Mouse (Mus musculus) forebrain, embryonic 13.5 days (tissue): ENCODE measurements around the gene Gmppb. TPM values are rescaled to one million over a fixed set of nuclear protein-coding genes. Genes with fewer than 3 reads are reported as not detected.

Experiments used
- ATAC-seq: fragments of 200-750 bp; cut with Nextera tagmentation; 2 replicates; pipeline ENCODE4 v1.8.0; 2017
- H3K27ac ChIP-seq: fragments of 300-500 bp; sonication (generic); 2 replicates; pipeline ENCODE4 v1.5.1; 2015; ENCODE audit warnings: inconsistent platforms, mild to moderate bottlenecking, moderate library complexity
- H3K27me3 ChIP-seq: fragments of 300-500 bp; sonication (generic); 2 replicates; pipeline ENCODE4 v1.6.1; 2015; ENCODE audit warnings: mild to moderate bottlenecking, inconsistent platforms
- H3K36me3 ChIP-seq: fragments of 300-500 bp; sonication (generic); 2 replicates; pipeline ENCODE4 v1.6.1; 2015; ENCODE audit warnings: mild to moderate bottlenecking, inconsistent platforms; ENCODE audit not compliant: poor library complexity, severe bottlenecking
- H3K4me1 ChIP-seq: fragments of 300-500 bp; sonication (generic); 2 replicates; pipeline ENCODE4 v1.6.1; 2015; ENCODE audit warnings: inconsistent platforms
- H3K4me2 ChIP-seq: fragments of 300-500 bp; sonication (generic); 2 replicates; pipeline ENCODE4 v1.6.1; 2015; ENCODE audit warnings: inconsistent platforms, mild to moderate bottlenecking, moderate library complexity
- H3K4me3 ChIP-seq: fragments of 300-500 bp; sonication (generic); 2 replicates; pipeline ENCODE4 v1.5.1; 2015; ENCODE audit warnings: mild to moderate bottlenecking, inconsistent platforms
- H3K9ac ChIP-seq: fragments of 300-500 bp; sonication (generic); 2 replicates; pipeline ENCODE4 v1.6.1; 2015; ENCODE audit warnings: mild to moderate bottlenecking, inconsistent platforms
- H3K9me3 ChIP-seq: fragments of 300-500 bp; sonication (generic); replicated peaks from 2 replicates; pipeline ENCODE4 v1.6.1; 2016; ENCODE audit warnings: inconsistent platforms
- WGBS: fragments of 180-500 bp; shearing (Covaris S2); methylation state at CpG from one replicate; pipeline ENCODE4 v1.1.7; 2015; 5-methylcytosine and 5-hydroxymethylcytosine counted together
- polyA plus RNA-seq: library from polyadenylated mRNA; unstranded; fragments of >200 nt; fragmentation: Nextera tagmentation; extraction: Ambion mirVana; gene quantifications from 2 replicates; pipeline ENCODE4 v1.2.1, GENCODE M21; 2015

Gmppb gene
- polyA plus RNA-seq, 1 experiment from 2014 or later, result 20.8 TPM

GRCm38 (mm10) chr9:108067199-108067598, 18.2 kb downstream of the Gmppb start:
- Histone ChIP-seq H3K9me3 (no peaks in the 10 kb centered on the region), H3K4me2 (no peak overlapping the region), H3K27ac (no peak overlapping the region), H3K36me3 (peaks cover 58% of the 10 kb centered on the region), H3K27me3 (no peaks in the 10 kb centered on the region), H3K9ac (no peak overlapping the region), H3K4me1 (no peaks in the 10 kb centered on the region), H3K4me3 (no peak overlapping the region)
- ATAC-seq, result no peak
- WGBS, result 84% methylated on average over 7 of the region's 7 CpGs

GRCm38 (mm10) chr9:108067900-108068299, 18.9 kb downstream of the Gmppb start:
- no peaks in the 10 kb centered on the region for H3K9me3 ChIP-seq
- H3K4me3 ChIP-seq, result no peak overlapping the region
- WGBS, result 20% methylated on average over 8 of the region's 8 CpGs
- no peak overlapping the region for H3K9ac ChIP-seq
- no peak overlapping the region for H3K4me2 ChIP-seq
- no peaks in the 10 kb centered on the region for H3K27me3 ChIP-seq
- no peaks in the 10 kb centered on the region for H3K4me1 ChIP-seq
- no peak overlapping the region for H3K27ac ChIP-seq
- ATAC-seq, result peak; percentile 17; the same call in 1 of the 2 replicates
- peaks cover 55% of the 10 kb centered on the region for H3K36me3 ChIP-seq

- 85% methylated on average over 9 of the region's 9 CpGs for WGBS
- no peak for ATAC-seq
- Histone ChIP-seq H3K9ac (no peak overlapping the region), H3K4me3 (no peak overlapping the region), H3K27me3 (no peaks in the 10 kb centered on the region), H3K4me1 (no peaks in the 10 kb centered on the region), H3K4me2 (no peak overlapping the region), H3K36me3 (peaks cover 49% of the 10 kb centered on the region), H3K27ac (no peak overlapping the region), H3K9me3 (no peaks in the 10 kb centered on the region)
These were observed 20.0 kb downstream of the Gmppb start for GRCm38 (mm10) chr9:108069007-108069406.

DNA sequence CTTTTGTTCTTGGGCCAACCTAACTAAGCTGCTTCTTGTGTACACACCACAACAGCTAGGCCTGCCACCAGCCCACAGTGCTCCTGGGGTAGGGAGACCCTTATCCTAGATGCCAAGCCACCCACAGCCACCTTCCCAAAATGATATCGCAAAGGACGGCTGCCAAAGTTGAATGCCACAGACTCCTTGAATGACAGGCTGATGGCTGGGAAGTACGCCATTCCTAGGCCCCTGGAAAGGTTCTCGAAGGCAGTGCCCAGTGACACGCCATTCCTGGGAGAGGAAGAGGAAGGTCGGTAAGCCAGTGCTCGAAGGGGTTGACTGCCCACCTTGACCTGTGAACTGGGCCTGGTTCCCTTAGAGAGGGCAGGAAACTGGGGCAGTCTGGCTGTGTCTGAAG, 20.5 kb downstream of the Gmppb start:
- H3K27ac ChIP-seq, result no peak overlapping the region
- no peak overlapping the region for H3K9ac ChIP-seq
- ATAC-seq, result no peak
- H3K36me3 ChIP-seq, result peaks cover 44% of the 10 kb centered on the region
- no peaks in the 10 kb centered on the region for H3K27me3 ChIP-seq
- H3K4me1 ChIP-seq, result no peaks in the 10 kb centered on the region
- 90% methylated on average over 7 of the region's 7 CpGs for WGBS
- no peak overlapping the region for H3K4me3 ChIP-seq
- no peak overlapping the region for H3K4me2 ChIP-seq
- H3K9me3 ChIP-seq, result no peaks in the 10 kb centered on the region

DNA sequence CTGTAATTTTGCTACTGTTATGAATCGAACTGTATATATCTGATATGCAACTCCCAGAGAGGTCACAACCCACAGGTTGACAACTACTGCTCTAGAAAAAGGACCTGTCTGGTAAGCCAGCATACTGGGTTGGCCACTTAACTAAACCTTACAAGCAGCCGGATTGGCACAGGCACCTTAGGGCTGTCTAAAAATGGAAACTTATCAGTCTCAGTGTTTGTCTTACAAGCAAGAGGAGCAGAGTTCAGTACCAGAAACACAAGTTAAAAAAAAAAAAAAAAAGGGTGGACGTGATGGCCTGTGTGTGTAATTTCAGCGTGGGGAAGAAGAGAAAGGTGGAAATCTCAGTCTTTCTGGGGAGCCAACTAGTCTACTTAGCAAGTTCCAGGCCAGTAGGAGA, 22.8 kb downstream of the Gmppb start:
- H3K4me3 ChIP-seq, result no peak overlapping the region
- no peak overlapping the region for H3K4me2 ChIP-seq
- no peak overlapping the region for H3K9ac ChIP-seq
- ATAC-seq, result no peak
- no peak overlapping the region for H3K27ac ChIP-seq
- no peaks in the 10 kb centered on the region for H3K4me1 ChIP-seq
- peaks cover 44% of the 10 kb centered on the region for H3K36me3 ChIP-seq
- no peaks in the 10 kb centered on the region for H3K9me3 ChIP-seq
- no peaks in the 10 kb centered on the region for H3K27me3 ChIP-seq
- 90% methylated on average over 4 of the region's 4 CpGs for WGBS

DNA sequence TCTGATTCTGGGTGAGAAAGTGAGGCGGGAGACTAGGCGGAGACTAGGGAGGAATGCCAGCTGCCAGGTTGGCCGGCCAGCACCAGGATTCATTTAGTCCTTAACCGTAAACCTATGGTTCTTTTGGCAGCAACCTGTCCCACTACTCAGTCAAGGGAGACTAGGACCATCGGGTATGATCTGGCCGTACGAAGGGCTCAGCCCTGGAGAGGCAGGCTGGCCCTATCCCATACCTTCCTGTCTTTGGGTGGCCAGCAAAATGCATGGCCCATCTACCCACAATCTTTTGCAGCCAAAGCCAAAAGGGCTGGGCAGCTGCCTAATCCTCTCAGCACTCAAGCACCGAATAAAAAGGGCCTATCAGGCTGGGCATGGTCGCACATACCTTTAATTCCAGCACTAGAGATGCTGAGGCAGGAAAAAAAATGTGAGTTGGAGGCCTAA, 23.5 kb downstream of the Gmppb start:
- Histone ChIP-seq H3K4me1 (no peaks in the 10 kb centered on the region), H3K9ac (0 out of 2 replicates have a peak overlapping the region, but pooled peaks have one; percentile 18), H3K4me3 (no peak overlapping the region), H3K36me3 (peaks cover 39% of the 10 kb centered on the region), H3K9me3 (no peaks in the 10 kb centered on the region), H3K27ac (no peak overlapping the region), H3K27me3 (no peaks in the 10 kb centered on the region), H3K4me2 (no peak overlapping the region)
- 53% methylated on average over 9 of the region's 9 CpGs for WGBS
- ATAC-seq, result no peak

- H3K27ac ChIP-seq, result no peak overlapping the region; the same call in 1 of the 2 replicates
- no peak for ATAC-seq
- H3K4me1 ChIP-seq, result peaks cover 7% of the 10 kb centered on the region
- no peaks in the 10 kb centered on the region for H3K27me3 ChIP-seq
- H3K36me3 ChIP-seq, result peaks cover 39% of the 10 kb centered on the region
- no peak overlapping the region for H3K4me3 ChIP-seq
- H3K9ac ChIP-seq, result 0 out of 2 replicates have a peak overlapping the region, but pooled peaks have one; percentile 23
- no peaks in the 10 kb centered on the region for H3K9me3 ChIP-seq
- WGBS, result 60% methylated on average over 7 of the region's 7 CpGs
- no peak overlapping the region for H3K4me2 ChIP-seq
These were observed 24.3 kb downstream of the Gmppb start for GRCm38 (mm10) chr9:108073141-108073930.

DNA sequence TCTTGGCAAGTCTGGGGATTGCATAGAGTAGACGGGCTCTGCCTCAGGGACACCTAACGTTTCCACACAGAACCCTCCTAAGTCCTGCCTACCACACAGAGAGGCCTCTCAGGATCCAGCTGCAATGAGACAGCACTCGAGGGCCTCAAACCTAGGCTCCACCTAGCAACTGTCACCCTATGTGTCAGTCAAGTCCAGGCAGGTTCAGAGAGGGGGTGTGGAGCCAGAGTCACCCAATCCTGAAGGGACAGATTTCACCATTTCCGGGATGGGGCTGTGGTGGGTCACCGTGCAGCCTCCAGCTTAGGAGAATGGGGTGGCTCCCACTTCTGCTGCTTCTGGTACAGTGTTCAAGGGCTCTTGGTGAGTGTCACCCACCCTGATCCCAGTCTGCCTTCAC, 31.1 kb downstream of the Gmppb start, which contains the start of gene Mst1:
Mst1 (plus strand) TSS at position 269 of the 400 bp plus-strand sequence.
- H3K4me1 ChIP-seq, result peaks cover 18% of the 10 kb centered on the region
- peak within 1 kb of the TSS; percentile 87 for H3K9ac ChIP-seq
- 78% methylated on average over 5 of the region's 5 CpGs for WGBS
- ATAC-seq, result no peak
- H3K4me3 ChIP-seq, result peak within 1 kb of the TSS; percentile 68
- peaks cover 16% of the 10 kb centered on the region for H3K36me3 ChIP-seq
- H3K9me3 ChIP-seq, result no peaks in the 10 kb centered on the region
- H3K4me2 ChIP-seq, result peak within 1 kb of the TSS; percentile 92
- H3K27ac ChIP-seq, result no peak within 1 kb of the TSS
- H3K27me3 ChIP-seq, result peaks cover 39% of the 10 kb centered on the region

- Histone ChIP-seq H3K4me2 (peak overlapping the region; percentile 27; the same call in 1 of the 2 replicates), H3K9me3 (no peaks in the 10 kb centered on the region), H3K4me1 (peaks cover 18% of the 10 kb centered on the region), H3K27me3 (peaks cover 39% of the 10 kb centered on the region), H3K4me3 (no peak overlapping the region), H3K9ac (no peak overlapping the region), H3K27ac (no peak overlapping the region), H3K36me3 (peaks cover 40% of the 10 kb centered on the region)
- 8% methylated on average over 19 of the region's 19 CpGs for whole genome bisulfite sequencing
- ATAC-seq, result no peak
These were observed 33.5 kb downstream of the Gmppb start for GRCm38 (mm10) chr9:108082549-108082948.

- Histone ChIP-seq H3K36me3 (peaks cover 44% of the 10 kb centered on the region), H3K4me1 (peaks cover 14% of the 10 kb centered on the region), H3K27me3 (peaks cover 39% of the 10 kb centered on the region), H3K4me2 (peak within 1 kb of the TSS; percentile 27; the same call in 1 of the 2 replicates), H3K4me3 (no peak within 1 kb of the TSS), H3K27ac (no peak within 1 kb of the TSS), H3K9ac (no peak within 1 kb of the TSS), H3K9me3 (no peaks in the 10 kb centered on the region)
- 32% methylated on average over 12 of the region's 12 CpGs for WGBS
- no peak for ATAC-seq
These were observed 34.0 kb downstream of the Gmppb start, which contains the start of gene Rnf123 for GRCm38 (mm10) chr9:108082988-108083431. Gene Rnf123, minus strand, starts transcription at chr9:108083346.

DNA sequence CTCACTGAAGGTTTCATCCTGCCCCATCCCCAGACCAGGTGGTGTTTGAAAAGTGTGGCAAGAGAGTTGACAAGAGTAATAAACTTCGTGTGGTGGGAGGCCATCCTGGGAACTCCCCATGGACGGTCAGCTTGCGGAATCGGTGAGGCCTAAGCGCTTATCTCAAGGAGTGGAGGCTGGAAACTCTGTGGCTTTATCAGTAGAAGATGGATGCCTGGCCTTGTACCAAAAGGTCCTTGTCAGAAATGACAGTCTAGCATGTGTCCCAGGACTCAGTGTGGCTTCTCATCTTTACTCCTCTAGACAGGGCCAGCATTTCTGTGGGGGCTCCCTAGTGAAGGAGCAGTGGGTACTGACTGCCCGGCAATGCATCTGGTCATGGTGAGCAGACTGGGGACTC, 34.5 kb downstream of the Gmppb start:
- no peak for ATAC-seq
- Histone ChIP-seq H3K36me3 (peaks cover 50% of the 10 kb centered on the region), H3K9me3 (no peaks in the 10 kb centered on the region)

DNA sequence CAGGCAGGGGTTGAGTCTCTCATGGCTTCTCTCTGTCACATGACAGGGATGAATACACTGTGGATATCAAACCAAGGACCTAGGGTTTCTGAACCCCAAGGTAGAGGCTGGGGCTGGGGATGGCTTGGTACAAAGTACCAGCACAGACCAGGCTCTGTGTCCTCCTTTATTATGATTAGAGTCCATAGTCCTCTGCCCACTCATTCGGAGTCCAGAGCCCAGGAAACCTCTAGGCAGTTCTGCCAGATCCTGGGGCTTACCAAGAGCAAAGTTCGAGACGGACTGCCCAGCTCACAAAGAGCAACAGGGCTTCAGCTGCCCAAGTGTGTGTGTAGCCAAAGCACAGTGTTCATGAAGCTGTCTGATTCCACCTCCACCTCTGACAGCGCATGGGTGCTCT, 36.2 kb downstream of the Gmppb start:
- Histone ChIP-seq H3K36me3 (peaks cover 67% of the 10 kb centered on the region), H3K9ac (no peak overlapping the region), H3K27ac (no peak overlapping the region), H3K27me3 (peaks cover 39% of the 10 kb centered on the region), H3K4me1 (no peaks in the 10 kb centered on the region; the same call in 1 of the 2 replicates), H3K9me3 (no peaks in the 10 kb centered on the region), H3K4me2 (no peak overlapping the region), H3K4me3 (no peak overlapping the region)
- 92% methylated on average over 4 of the region's 4 CpGs for WGBS
- no peak for ATAC-seq

More for the DNA sequence above, 34.5 kb downstream of the Gmppb start:
- H3K4me2 ChIP-seq, result no peak overlapping the region
- H3K4me1 ChIP-seq, result peaks cover 9% of the 10 kb centered on the region
- H3K27ac ChIP-seq, result no peak overlapping the region
- WGBS, result 85% methylated on average over 6 of the region's 6 CpGs
- no peak overlapping the region for H3K9ac ChIP-seq
- no peak overlapping the region for H3K4me3 ChIP-seq
- peaks cover 39% of the 10 kb centered on the region for H3K27me3 ChIP-seq
